Mouse (Mus musculus) stomach, embryonic 15.5 days (tissue): ENCODE data around the gene Olfr1445. TPM values are rescaled to one million over a fixed set of nuclear protein-coding genes. Genes with fewer than 3 reads are reported as not detected.

ENCODE experiments used
- ATAC-seq: fragments of 200-750 bp; cut with Nextera tagmentation; 2 replicates; pipeline ENCODE4 v1.8.0; 2017; ENCODE audit warnings: low read depth, moderate number of reproducible peaks, moderate TSS enrichment; ENCODE audit not compliant: insufficient read depth, low FRiP score
- H3K27ac ChIP-seq: fragments of 300-500 bp; sonication (generic); 2 replicates; pipeline ENCODE4 v1.5.1; 2015; ENCODE audit warnings: mild to moderate bottlenecking, inconsistent platforms
- H3K27me3 ChIP-seq: fragments of 300-500 bp; sonication (generic); replicated peaks from 2 replicates; pipeline ENCODE4 v1.6.1; 2015; ENCODE audit warnings: inconsistent platforms
- H3K36me3 ChIP-seq: fragments of 300-500 bp; sonication (generic); 2 replicates; pipeline ENCODE4 v1.6.1; 2015; ENCODE audit warnings: inconsistent platforms
- H3K4me1 ChIP-seq: fragments of 300-500 bp; sonication (generic); 2 replicates; pipeline ENCODE4 v1.6.1; 2015; ENCODE audit warnings: inconsistent platforms
- H3K4me2 ChIP-seq: fragments of 300-500 bp; sonication (generic); 2 replicates; pipeline ENCODE4 v1.6.1; 2015; ENCODE audit warnings: mild to moderate bottlenecking, inconsistent platforms
- H3K4me3 ChIP-seq: fragments of 300-500 bp; sonication (generic); replicated peaks from 2 replicates; pipeline ENCODE4 v1.5.1; 2015; ENCODE audit warnings: inconsistent platforms
- H3K9ac ChIP-seq: fragments of 300-500 bp; sonication (generic); 2 replicates; pipeline ENCODE4 v1.6.1; 2015; ENCODE audit warnings: inconsistent platforms
- H3K9me3 ChIP-seq: fragments of 300-500 bp; sonication (generic); 2 replicates; pipeline ENCODE4 v1.6.1; 2016; ENCODE audit warnings: inconsistent platforms
- WGBS: fragments of 180-500 bp; shearing (Covaris S2); methylation state at CpG from one replicate; pipeline ENCODE4 v1.1.7; 2015; 5-methylcytosine and 5-hydroxymethylcytosine counted together
- polyA plus RNA-seq: library from polyadenylated mRNA; unstranded; fragments of >200 nt; fragmentation: Nextera tagmentation; extraction: Ambion mirVana; gene quantifications from 2 replicates; pipeline ENCODE4 v1.2.1, GENCODE M21; 2015

Olfr1445 gene
- polyA plus RNA-seq, result not detected in 2 replicates

DNA sequence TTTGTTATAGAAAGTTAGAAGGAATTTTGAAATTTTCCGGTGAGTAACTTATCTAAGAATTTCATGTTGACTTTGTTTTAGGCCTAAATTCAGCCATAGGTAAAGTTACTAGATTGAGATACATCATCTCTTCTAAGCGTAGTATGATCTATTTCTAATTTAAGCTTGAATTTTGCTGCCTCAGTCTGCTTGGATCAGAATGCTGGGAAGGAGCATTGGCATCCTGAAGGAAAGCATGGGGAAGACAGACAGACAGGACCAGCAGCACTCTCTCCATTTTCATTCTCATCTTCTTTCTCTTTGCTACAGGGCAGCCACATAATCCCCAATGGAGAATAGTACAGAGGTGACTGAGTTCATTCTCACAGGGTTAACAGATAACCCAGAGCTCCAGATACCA, at the start of gene Olfr1445:
TSS of gene Olfr1445 (plus strand) at position 301 of the 400 bp plus-strand sequence.
- H3K9ac ChIP-seq, result no peak within 1 kb of the TSS
- H3K4me2 ChIP-seq, result no peak within 1 kb of the TSS
- no peaks in the 10 kb centered on the region for H3K27me3 ChIP-seq
- H3K4me3 ChIP-seq, result no peak within 1 kb of the TSS
- H3K4me1 ChIP-seq, result no peaks in the 10 kb centered on the region
- ATAC-seq, result no peak
- no peak within 1 kb of the TSS for H3K27ac ChIP-seq
- WGBS, result 85% methylated on average over 2 of the region's 2 CpGs
- H3K9me3 ChIP-seq, result no peaks in the 10 kb centered on the region
- no peaks in the 10 kb centered on the region for H3K36me3 ChIP-seq

DNA sequence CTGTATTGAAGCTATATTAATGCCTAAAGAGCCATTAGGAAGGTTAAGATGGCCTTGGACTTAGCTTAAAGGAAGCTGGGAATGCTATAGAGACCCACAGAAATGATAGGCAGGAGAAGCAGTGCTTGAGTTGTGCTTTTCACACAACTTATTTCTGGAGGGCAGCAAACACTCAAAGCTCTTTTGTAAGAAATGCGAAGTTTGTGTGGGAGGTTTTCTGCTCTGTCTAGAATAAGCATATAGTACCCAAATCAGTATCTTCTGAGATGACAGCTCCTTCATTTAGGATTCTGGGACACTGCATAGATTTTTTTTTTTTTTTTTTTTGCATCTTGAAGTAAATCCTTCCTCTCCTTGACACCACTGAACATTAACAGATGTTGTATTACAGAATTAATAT, 45.1 kb upstream of the Olfr1445 start:
- H3K9me3 ChIP-seq, result no peaks in the 10 kb centered on the region
- no peaks in the 10 kb centered on the region for H3K4me1 ChIP-seq
- no peak overlapping the region for H3K9ac ChIP-seq
- H3K4me3 ChIP-seq, result no peak overlapping the region
- H3K27me3 ChIP-seq, result no peaks in the 10 kb centered on the region
- no peak overlapping the region for H3K27ac ChIP-seq
- H3K36me3 ChIP-seq, result no peaks in the 10 kb centered on the region
- H3K4me2 ChIP-seq, result no peak overlapping the region
- WGBS, result 89% methylated on average over 1 of the region's 1 CpGs
- no peak for ATAC-seq

DNA sequence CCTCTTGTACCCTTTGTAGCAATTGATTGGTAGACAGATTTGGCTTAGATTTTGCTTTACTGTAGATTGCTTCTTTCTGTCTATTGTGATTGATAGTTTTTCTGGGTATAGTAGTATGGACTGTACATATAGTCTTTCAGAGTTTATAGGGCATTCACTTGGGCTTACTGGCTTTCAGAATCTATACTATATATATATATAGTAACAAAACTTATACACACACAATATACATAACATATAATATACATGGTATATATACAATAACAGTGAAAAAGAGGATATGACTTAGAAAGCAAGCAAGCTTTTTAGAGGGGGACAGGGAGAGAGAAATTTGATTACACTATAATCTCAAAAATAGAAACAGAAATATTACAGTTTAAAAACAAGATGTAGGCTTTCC, 37.3 kb upstream of the Olfr1445 start, which contains the start of gene Gm5244:
TSS of gene Gm5244 (plus strand) at position 301 of the 400 bp plus-strand sequence.
- Histone ChIP-seq H3K27ac (no peak within 1 kb of the TSS), H3K4me3 (no peak within 1 kb of the TSS), H3K4me2 (no peak within 1 kb of the TSS), H3K9me3 (no peaks in the 10 kb centered on the region), H3K4me1 (no peaks in the 10 kb centered on the region), H3K9ac (no peak within 1 kb of the TSS), H3K36me3 (no peaks in the 10 kb centered on the region), H3K27me3 (no peaks in the 10 kb centered on the region)
- ATAC-seq, result no peak

DNA sequence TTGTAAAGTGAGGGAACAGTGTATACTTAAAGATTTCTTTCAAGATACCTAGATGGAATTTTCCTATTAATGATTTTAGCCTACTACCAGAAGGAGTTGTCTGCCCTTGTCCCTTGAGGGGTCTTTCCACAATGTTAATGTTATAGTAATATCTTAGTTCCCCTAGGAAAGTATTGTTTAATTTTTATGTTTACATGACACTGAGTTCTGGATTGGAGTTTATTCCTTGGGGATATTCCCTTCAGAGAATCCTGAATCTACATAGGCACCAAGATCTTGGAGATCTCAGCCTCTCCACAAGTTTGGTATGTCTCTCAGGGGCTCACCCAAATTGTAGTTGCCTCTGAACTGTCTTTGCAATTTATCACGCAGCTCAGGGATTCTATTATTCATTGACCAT, 26.7 kb upstream of the Olfr1445 start, which contains the start of gene Olfr1444:
TSS of gene Olfr1444 (plus strand) at position 301 of the 400 bp plus-strand sequence.
- no peak within 1 kb of the TSS for H3K9ac ChIP-seq
- H3K27me3 ChIP-seq, result no peaks in the 10 kb centered on the region
- no peaks in the 10 kb centered on the region for H3K9me3 ChIP-seq
- no peaks in the 10 kb centered on the region for H3K36me3 ChIP-seq
- H3K4me1 ChIP-seq, result no peaks in the 10 kb centered on the region
- WGBS, result 53% methylated on average over 1 of the region's 1 CpGs
- H3K4me2 ChIP-seq, result no peak within 1 kb of the TSS
- no peak within 1 kb of the TSS for H3K4me3 ChIP-seq
- no peak within 1 kb of the TSS for H3K27ac ChIP-seq
- ATAC-seq, result no peak

DNA sequence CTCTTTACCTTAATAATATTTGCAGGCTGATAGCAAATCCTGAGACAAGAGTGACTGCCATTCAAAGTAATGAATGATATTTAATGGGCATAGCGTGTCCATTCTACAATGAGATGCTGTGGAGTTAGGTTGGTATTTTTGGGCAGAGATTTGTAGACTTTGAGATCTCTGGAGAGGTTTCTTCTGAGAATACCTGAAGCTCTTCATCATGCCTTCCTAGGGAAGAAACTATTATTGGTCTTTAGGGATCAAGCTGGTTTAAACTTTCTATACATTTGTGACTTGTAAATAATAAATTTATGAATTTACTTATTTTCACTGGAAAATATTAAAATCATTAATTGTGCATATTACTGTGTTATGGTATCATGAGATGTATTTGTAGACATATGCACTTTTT, 9.8 kb downstream of the Olfr1445 start, which contains the start of gene Olfr1446:
TSS of gene Olfr1446 (minus strand) at position 101 of the 400 bp plus-strand sequence.
- Histone ChIP-seq H3K27ac (no peak within 1 kb of the TSS), H3K4me1 (no peaks in the 10 kb centered on the region), H3K9me3 (no peaks in the 10 kb centered on the region), H3K36me3 (no peaks in the 10 kb centered on the region), H3K27me3 (no peaks in the 10 kb centered on the region), H3K4me2 (no peak within 1 kb of the TSS), H3K4me3 (no peak within 1 kb of the TSS), H3K9ac (no peak within 1 kb of the TSS)
- 73% methylated on average over 1 of the region's 1 CpGs for WGBS
- no peak for ATAC-seq

DNA sequence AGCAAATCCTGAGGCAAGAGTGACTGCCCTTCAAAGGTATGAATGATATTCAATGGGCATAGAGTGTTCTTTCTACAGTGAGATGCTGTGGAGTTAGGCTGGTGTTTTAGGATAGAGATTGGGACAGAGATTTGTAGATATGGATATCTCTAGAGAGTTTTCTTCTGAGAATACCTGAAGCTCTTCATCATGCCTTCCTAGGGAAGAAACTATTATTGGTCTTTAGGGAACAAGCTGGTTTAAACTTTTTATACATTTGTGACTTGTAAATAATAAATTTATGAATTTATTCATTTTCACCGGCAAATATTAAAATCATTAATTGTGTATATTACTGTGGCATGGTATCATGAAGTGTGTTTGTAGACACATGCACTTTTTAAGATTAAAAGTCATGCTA, 20.0 kb downstream of the Olfr1445 start, which contains the start of gene Olfr1447:
TSS of gene Olfr1447 (minus strand) at position 101 of the 400 bp plus-strand sequence.
- ATAC-seq, result no peak
- H3K9ac ChIP-seq, result no peak within 1 kb of the TSS
- 96% methylated on average over 1 of the region's 1 CpGs for WGBS
- no peak within 1 kb of the TSS for H3K4me2 ChIP-seq
- no peak within 1 kb of the TSS for H3K27ac ChIP-seq
- no peak within 1 kb of the TSS for H3K4me3 ChIP-seq
- H3K36me3 ChIP-seq, result no peaks in the 10 kb centered on the region
- no peaks in the 10 kb centered on the region for H3K4me1 ChIP-seq
- no peaks in the 10 kb centered on the region for H3K9me3 ChIP-seq
- no peaks in the 10 kb centered on the region for H3K27me3 ChIP-seq

DNA sequence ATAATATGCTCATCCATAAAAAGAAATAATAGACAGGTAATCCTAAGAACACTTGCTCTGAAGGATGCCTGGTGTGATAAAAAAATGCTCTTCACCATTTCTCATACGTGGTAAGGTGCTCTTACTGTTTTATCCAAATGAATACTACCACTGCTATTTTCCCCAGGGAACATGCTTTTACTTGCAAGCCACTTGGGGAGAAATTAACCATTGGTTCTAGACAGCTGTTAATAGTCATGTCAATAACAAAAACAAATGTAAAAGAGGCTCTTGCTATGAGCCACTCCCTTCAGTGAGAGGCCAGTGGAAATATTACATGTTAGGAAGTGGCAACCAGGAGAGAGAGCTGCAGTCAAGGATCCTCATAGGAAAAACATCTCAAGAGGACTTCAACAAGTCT, 40.7 kb downstream of the Olfr1445 start, which contains the start of gene Olfr1448:
TSS of gene Olfr1448 (minus strand) at position 101 of the 400 bp plus-strand sequence.
- Histone ChIP-seq H3K9me3 (no peaks in the 10 kb centered on the region), H3K9ac (no peak within 1 kb of the TSS), H3K4me1 (no peaks in the 10 kb centered on the region), H3K4me2 (no peak within 1 kb of the TSS), H3K36me3 (no peaks in the 10 kb centered on the region), H3K27me3 (no peaks in the 10 kb centered on the region), H3K4me3 (no peak within 1 kb of the TSS), H3K27ac (no peak within 1 kb of the TSS)
- ATAC-seq, result no peak
- WGBS, result 78% methylated on average over 1 of the region's 1 CpGs

DNA sequence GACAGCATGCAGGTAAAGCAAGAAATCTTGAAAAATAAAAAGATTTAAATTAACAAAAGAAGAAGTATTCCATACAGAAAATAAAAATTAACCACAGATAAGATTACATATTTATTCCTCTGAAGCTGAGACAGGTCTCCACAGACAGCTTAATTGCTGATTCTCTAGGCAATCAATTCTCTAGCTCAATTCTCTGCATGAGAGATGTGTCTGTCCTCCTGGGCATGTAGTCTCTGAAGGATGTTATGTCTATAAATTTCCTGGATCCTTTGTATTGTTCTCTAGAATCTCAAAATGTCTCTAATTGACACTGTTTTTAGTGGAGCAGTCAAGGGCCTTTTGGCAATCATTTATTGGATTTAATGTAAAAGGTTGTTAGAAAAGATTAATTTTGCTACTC, 46.9 kb downstream of the Olfr1445 start, which contains the start of gene Olfr1449:
TSS of gene Olfr1449 (plus strand) at position 301 of the 400 bp plus-strand sequence.
- no peaks in the 10 kb centered on the region for H3K4me1 ChIP-seq
- H3K4me3 ChIP-seq, result no peak within 1 kb of the TSS
- H3K9ac ChIP-seq, result no peak within 1 kb of the TSS
- H3K9me3 ChIP-seq, result no peaks in the 10 kb centered on the region
- H3K4me2 ChIP-seq, result no peak within 1 kb of the TSS
- H3K27me3 ChIP-seq, result no peaks in the 10 kb centered on the region
- no peak within 1 kb of the TSS for H3K27ac ChIP-seq
- no peaks in the 10 kb centered on the region for H3K36me3 ChIP-seq
- no peak for ATAC-seq

Other genes with a start within 250 kb of the Olfr1445 start
- not detected in 2 replicates for gene Olfr1442, start 213.4 kb upstream of the Olfr1445 start, polyA plus RNA-seq
- gene Olfr1443, start 205.7 kb upstream of the Olfr1445 start, polyA plus RNA-seq, result not detected in 2 replicates
- 0.43 and 0.82 TPM in 2 replicates for gene Keg1, start 188.1 kb upstream of the Olfr1445 start, polyA plus RNA-seq
- gene Cntf, start 118.2 kb upstream of the Olfr1445 start, polyA plus RNA-seq, result 1.2 TPM in 2 replicates
- 13.9 and 14.5 TPM in 2 replicates for gene Zfp91, start 87.7 kb upstream of the Olfr1445 start, polyA plus RNA-seq
- 2.5 and 2.6 TPM in 2 replicates for gene Lpxn, start 87.7 kb upstream of the Olfr1445 start, polyA plus RNA-seq
- gene Gm5244, start 37.2 kb upstream of the Olfr1445 start, polyA plus RNA-seq, result not detected in 2 replicates
- gene Olfr1444, start 26.6 kb upstream of the Olfr1445 start, polyA plus RNA-seq, result not detected in 2 replicates
- gene Olfr1446, start 9.7 kb downstream of the Olfr1445 start, polyA plus RNA-seq, result not detected in 2 replicates
- gene Olfr1447, start 19.9 kb downstream of the Olfr1445 start, polyA plus RNA-seq, result not detected in 2 replicates
- gene Olfr1448, start 40.6 kb downstream of the Olfr1445 start, polyA plus RNA-seq, result not detected in 2 replicates
- not detected in 2 replicates for gene Olfr1449, start 47.0 kb downstream of the Olfr1445 start, polyA plus RNA-seq
- not detected in 2 replicates for gene Olfr1450, start 66.4 kb downstream of the Olfr1445 start, polyA plus RNA-seq
- gene Olfr1451, start 111.2 kb downstream of the Olfr1445 start, polyA plus RNA-seq, result not detected in 2 replicates
- gene Olfr1453, start 144.5 kb downstream of the Olfr1445 start, polyA plus RNA-seq, result not detected in 2 replicates
- not detected in 2 replicates for gene Olfr1454, start 176.8 kb downstream of the Olfr1445 start, polyA plus RNA-seq
- not detected in 2 replicates for gene Olfr1457, start 214.0 kb downstream of the Olfr1445 start, polyA plus RNA-seq
- not detected in 2 replicates for gene Olfr1458, start 222.9 kb downstream of the Olfr1445 start, polyA plus RNA-seq